Mouse (Mus musculus) spleen, adult 2 months (tissue): Measurements from ENCODE around the gene Kif16b.

Source experiments
- CTCF ChIP-seq: fragments of 200-500 bp; IDR thresholded peaks from 2 replicates; pipeline ENCODE4 v1.5.1; 2011; ENCODE audit warnings: mild to moderate bottlenecking, inconsistent platforms; ENCODE audit not compliant: insufficient read depth, insufficient read length, insufficient replicate concordance; ENCODE audit errors: extremely low read depth
- POLR2A ChIP-seq: fragments of 200-500 bp; IDR thresholded peaks from 2 replicates; pipeline ENCODE4 v1.6.1; 2011; ENCODE audit warnings: low read depth, low read length, inconsistent platforms

DNA sequence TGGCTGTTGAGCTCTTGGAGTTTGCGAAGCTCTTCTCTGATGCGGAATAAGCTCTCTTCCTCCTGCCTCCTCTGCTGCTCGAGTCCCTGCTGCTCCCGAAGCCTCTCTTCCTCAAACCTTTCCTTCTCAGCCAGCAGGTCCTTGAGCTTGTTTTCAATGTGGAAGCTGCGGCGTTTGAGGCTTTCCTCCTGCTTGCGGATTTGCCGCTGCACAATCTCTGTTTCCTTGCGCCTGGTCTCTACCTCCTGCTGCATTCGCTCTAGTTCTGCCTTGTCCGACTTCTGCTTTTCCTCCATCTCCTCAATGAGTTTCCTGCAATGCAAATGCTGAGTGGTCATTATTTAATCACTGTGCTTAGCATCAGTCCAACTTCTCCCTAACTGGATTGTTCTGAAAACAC is 188.6 kb downstream of the Kif16b start:
- TF ChIP-seq CTCF (no peak), POLR2A (no peak)
